ENCODE assay signal across 32 mouse cellular contexts in the genomic region with DNA sequence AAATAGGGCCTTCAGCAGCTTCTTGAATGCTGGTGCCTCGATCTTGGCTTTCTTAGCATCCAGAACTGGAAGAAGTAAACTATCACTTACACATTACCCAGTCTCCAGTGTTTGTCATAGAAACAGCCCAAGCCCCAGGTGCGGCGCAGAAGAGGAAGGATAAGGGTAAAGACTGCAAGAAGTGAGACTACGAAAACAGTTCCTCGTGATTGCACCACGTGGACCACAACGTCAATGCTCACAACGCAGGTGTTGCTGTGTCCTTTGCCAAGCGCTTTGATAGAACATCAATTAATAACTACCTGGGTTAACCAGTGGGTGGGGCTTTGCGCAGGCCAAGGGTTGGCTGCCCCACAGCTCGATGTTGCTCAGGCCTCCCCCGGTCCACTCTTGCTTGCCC. TPM values are rescaled to one million over a fixed set of nuclear protein-coding genes. Genes with fewer than 3 reads are reported as not detected.
DNase-seq lines count a peak whose midpoint lies in the region; ATAC-seq and TF ChIP-seq lines count a peak whose summit lies in the region.
"Had no signal": no experiment of that assay in that cellular context is flagged by ENCODE, and none has a peak within 500 bp of the region (broad histone marks: within the 10 kb centered on the region; RNA-seq: fewer than 3 reads in every experiment).

No protein-coding gene starts in this region.

- H3K36me3 ChIP-seq in heart, adult 2 months (ENCODE audit: control insufficient read depth, insufficient read depth, low read length) = no peaks in the 10 kb centered on the region
- H3K36me3 ChIP-seq: embryonic facial prominence, embryonic 10.5 days; embryonic facial prominence, embryonic 13.5 days; forebrain, embryonic 12.5 days; forebrain, embryonic 15.5 days; heart, embryonic 12.5 days; heart, embryonic 15.5 days; hindbrain, embryonic 10.5 days; hindbrain, embryonic 13.5 days had no signal

- TF ChIP-seq CTCF in heart, adult 2 months (IDR thresholded peaks at IDR 0.05) = no peak

- 87% methylated on average over 12 of the region's 12 CpGs for WGBS in heart, adult 2 months

- ATAC-seq in megakaryocyte, adult 5-6 weeks (ENCODE audit: poor library complexity, severe bottlenecking) = peak; percentile 52; the same call in 1 of the 2 replicates
- ATAC-seq: forebrain, embryonic 15.5 days; hindbrain, embryonic 16.5 days had no signal

- H3K9ac ChIP-seq in heart, adult 2 months (ENCODE audit: low read depth, low read length) = no peak overlapping the region
- H3K9ac ChIP-seq: embryonic facial prominence, embryonic 13.5 days; forebrain, embryonic 12.5 days; forebrain, embryonic 15.5 days; heart, embryonic 12.5 days; heart, embryonic 15.5 days; hindbrain, embryonic 13.5 days had no signal

- H3K27ac ChIP-seq in heart, adult 2 months = no peak overlapping the region
- H3K27ac ChIP-seq: embryonic facial prominence, embryonic 10.5 days; embryonic facial prominence, embryonic 13.5 days; forebrain, embryonic 12.5 days; forebrain, embryonic 15.5 days; heart, embryonic 15.5 days; hindbrain, embryonic 10.5 days; hindbrain, embryonic 13.5 days had no signal

- no peak for TF ChIP-seq EP300 in heart, adult 2 months (IDR thresholded peaks at IDR 0.05; ENCODE audit: insufficient read depth, low read depth, low read length)

- no peak overlapping the region for H3K4me3 ChIP-seq in heart, adult 2 months
- H3K4me3 ChIP-seq: embryonic facial prominence, embryonic 10.5 days; embryonic facial prominence, embryonic 13.5 days; erythroblast, embryonic 14.5 days; forebrain, embryonic 12.5 days; forebrain, embryonic 15.5 days; heart, embryonic 12.5 days; heart, embryonic 15.5 days; hindbrain, embryonic 10.5 days; hindbrain, embryonic 13.5 days had no signal

- no peaks in the 10 kb centered on the region for H3K79me2 ChIP-seq in heart, adult 2 months (replicated peaks; ENCODE audit: control insufficient read depth, insufficient read depth, low read length)

- no peaks in the 10 kb centered on the region for H3K27me3 ChIP-seq in heart, adult 2 months (ENCODE audit: control insufficient read depth, insufficient read depth, low read length)
- H3K27me3 ChIP-seq: embryonic facial prominence, embryonic 13.5 days; forebrain, embryonic 12.5 days; forebrain, embryonic 15.5 days; heart, embryonic 12.5 days; heart, embryonic 15.5 days; hindbrain, embryonic 13.5 days had no signal

- intact Hi-C loops in heart, adult 2 months (cut with DNase I) = no loop called here

- TF ChIP-seq POLR2A in heart, adult 2 months (IDR thresholded peaks at IDR 0.05; ENCODE audit: insufficient read depth, low read depth, low read length) = no peak

- peaks cover 5% of the 10 kb centered on the region for H3K4me1 ChIP-seq in heart, adult 2 months (ENCODE audit: control insufficient read depth, insufficient read depth, low read length)
- H3K4me1 ChIP-seq: forebrain, embryonic 15.5 days; hindbrain, embryonic 13.5 days had no signal

- DNase-seq in heart, adult 11 months = peak; percentile 84
- DNase-seq in heart, adult 2 months = no peak
- peak; percentile 43 to 44 for DNase-seq in spleen, postnatal 36 days (ENCODE audit: low spot score in 2 of 2)
- no peak for DNase-seq in spleen, postnatal 14 days (ENCODE audit: low spot score in 2 of 2)
- no peak for DNase-seq in testis, postnatal 14 days (ENCODE audit: low spot score)
- no peak for DNase-seq in urinary bladder, adult 18-20 months (ENCODE audit: low spot score in 2 of 2)
- DNase-seq: adrenal gland, adult 2 months; adrenal gland, postnatal 14 days; cerebellum, adult 11-12 months; cerebellum, adult 8-10 months; cerebellum, postnatal 10 days; cerebellum, postnatal 36 days; embryo, embryonic 11 days; gastrocnemius, postnatal 25 days; heart, postnatal 10 days; heart, postnatal 36 days had no signal

RNA-seq across cellular contexts. Expression of gene Msgn1, which starts 8.1 kb away (rescaled TPM):
- total RNA-seq in heart, adult 2 months (2021) = not detected
- not detected in 2 replicates for polyA plus RNA-seq in heart, adult 2 months (2012; rRNA removed)
- total RNA-seq in megakaryocyte, adult 5-6 weeks (2015) = not detected in 2 replicates
- 0.92 TPM in 1 of 2 replicates, not detected in the other for total RNA-seq in megakaryocyte, adult 5-6 weeks (2017)
- total RNA-seq: adrenal gland, adult 2 months; adrenal gland, postnatal 14 days; adrenal gland, postnatal 4 days; gastrocnemius, adult 8-10 months; gastrocnemius, postnatal 25 days; heart, postnatal 10 days; heart, postnatal 36 days; MEL had no signal
- polyA plus RNA-seq: adrenal gland, adult 2 months; cortical plate, adult 2 months; embryonic facial prominence, embryonic 10.5 days; embryonic facial prominence, embryonic 13.5 days; erythroblast, embryonic 14.5 days; forebrain, embryonic 12.5 days; forebrain, embryonic 15.5 days; gonadal fat pad, adult 2 months; heart, embryonic 12.5 days; heart, embryonic 15.5 days; hindbrain, embryonic 10.5 days; hindbrain, embryonic 13.5 days; hindbrain, embryonic 16.5 days had no signal

RNA-seq across cellular contexts. Expression of gene Kcns3, which starts 49.9 kb away (rescaled TPM):
- total RNA-seq in heart, adult 2 months (2021) = under 1 TPM; 0.36 to 0.86 TPM
- polyA plus RNA-seq in heart, adult 2 months (2012; rRNA removed) = 0.44 and 0.64 TPM in 2 replicates
- not detected in 2 replicates for total RNA-seq in megakaryocyte, adult 5-6 weeks (2015)
- total RNA-seq in megakaryocyte, adult 5-6 weeks (2017) = not detected in 2 replicates
- total RNA-seq: MEL had no signal
- polyA plus RNA-seq: erythroblast, embryonic 14.5 days had no signal

Comparison
In these comparisons a context has a peak if more than half of its experiments do, and no peak if none do; other contexts are left out.
1. DNase-seq: peak in heart, adult 11 months (single experiment) and spleen, postnatal 36 days (2 of 2); none in heart, adult 2 months (0 of 2), spleen, postnatal 14 days (0 of 2), testis, postnatal 14 days (single experiment) and urinary bladder, adult 18-20 months (0 of 2).